Mouse (Mus musculus) hindbrain, embryonic 10.5 days (tissue): ENCODE results near the gene Has3. TPM values are rescaled to one million over a fixed set of nuclear protein-coding genes. Genes with fewer than 3 reads are reported as not detected.
A peak's percentile ranks its signal among the peaks of the same experiment; 100 is the strongest.

Experiments
- DNase-seq: peaks from one replicate; pipeline ENCODE4 v3.0.0-alpha.2; 2017; ENCODE audit warnings: low spot score
- H3K27ac ChIP-seq: fragments of 300-500 bp; sonication (generic); 2 replicates; pipeline ENCODE4 v1.5.1; 2016; ENCODE audit warnings: mild to moderate bottlenecking, moderate library complexity
- H3K27me3 ChIP-seq: fragments of 300-500 bp; sonication (generic); 2 replicates; pipeline ENCODE4 v1.6.1; 2016; ENCODE audit warnings: mild to moderate bottlenecking; ENCODE audit not compliant: poor library complexity, insufficient read depth, severe bottlenecking
- H3K36me3 ChIP-seq: fragments of 300-500 bp; sonication (generic); 2 replicates; pipeline ENCODE4 v1.6.1; 2016; ENCODE audit warnings: mild to moderate bottlenecking, moderate library complexity
- H3K4me1 ChIP-seq: fragments of 300-500 bp; sonication (generic); replicated peaks from 2 replicates; pipeline ENCODE4 v1.6.1; 2016; ENCODE audit warnings: mild to moderate bottlenecking
- H3K4me3 ChIP-seq: fragments of 300-500 bp; sonication (generic); 2 replicates; pipeline ENCODE4 v1.5.1; 2016; ENCODE audit warnings: mild to moderate bottlenecking, moderate library complexity
- H3K9me3 ChIP-seq: fragments of 300-500 bp; sonication (generic); 2 replicates; pipeline ENCODE4 v1.6.1; 2016; ENCODE audit warnings: mild to moderate bottlenecking, moderate library complexity
- WGBS: fragments of 180-500 bp; shearing (Covaris S2); methylation state at CpG from one replicate; pipeline ENCODE4 v1.1.7; 2016; 5-methylcytosine and 5-hydroxymethylcytosine counted together
- polyA plus RNA-seq: library from polyadenylated mRNA; unstranded; fragments of >200 nt; fragmentation: Nextera tagmentation; extraction: Ambion mirVana; gene quantifications from 2 replicates; pipeline ENCODE4 v1.2.1, GENCODE M21; 2016

Has3 gene
- 0.04 and 0.13 TPM in 2 replicates for polyA plus RNA-seq

DNA sequence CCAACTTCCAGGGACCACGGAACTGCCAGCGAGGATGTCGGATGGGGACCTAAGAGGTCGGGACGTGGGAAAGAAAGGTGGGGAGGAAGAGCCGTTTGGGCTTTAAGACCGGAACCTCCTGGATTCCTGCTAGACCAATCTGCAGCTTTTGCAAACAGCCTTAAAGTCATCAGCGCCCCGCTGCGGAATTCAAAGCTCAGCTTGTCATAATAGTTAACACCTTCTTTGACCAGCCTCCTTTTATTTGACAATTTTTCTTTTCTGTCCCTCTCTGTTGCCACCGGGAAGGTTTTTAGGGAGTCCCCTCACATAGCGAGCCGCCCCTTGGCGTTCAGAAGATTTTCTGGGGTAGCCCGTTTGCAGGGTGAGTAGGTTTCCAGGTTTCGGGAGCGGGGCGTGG lies at the start of gene Has3:
Gene Has3 (plus strand): TSS at position 192 of the 400 bp plus-strand sequence.
- H3K36me3 ChIP-seq, result peaks cover 14% of the 10 kb centered on the region
- WGBS, result 2% methylated on average over 18 of the region's 18 CpGs
- H3K27me3 ChIP-seq, result peaks cover 76% of the 10 kb centered on the region
- peaks cover 39% of the 10 kb centered on the region for H3K4me1 ChIP-seq
- peak; percentile 32 for DNase-seq
- H3K9me3 ChIP-seq, result no peaks in the 10 kb centered on the region
- peak within 1 kb of the TSS; percentile 79 for H3K27ac ChIP-seq
- peak within 1 kb of the TSS; percentile 65 for H3K4me3 ChIP-seq

DNA sequence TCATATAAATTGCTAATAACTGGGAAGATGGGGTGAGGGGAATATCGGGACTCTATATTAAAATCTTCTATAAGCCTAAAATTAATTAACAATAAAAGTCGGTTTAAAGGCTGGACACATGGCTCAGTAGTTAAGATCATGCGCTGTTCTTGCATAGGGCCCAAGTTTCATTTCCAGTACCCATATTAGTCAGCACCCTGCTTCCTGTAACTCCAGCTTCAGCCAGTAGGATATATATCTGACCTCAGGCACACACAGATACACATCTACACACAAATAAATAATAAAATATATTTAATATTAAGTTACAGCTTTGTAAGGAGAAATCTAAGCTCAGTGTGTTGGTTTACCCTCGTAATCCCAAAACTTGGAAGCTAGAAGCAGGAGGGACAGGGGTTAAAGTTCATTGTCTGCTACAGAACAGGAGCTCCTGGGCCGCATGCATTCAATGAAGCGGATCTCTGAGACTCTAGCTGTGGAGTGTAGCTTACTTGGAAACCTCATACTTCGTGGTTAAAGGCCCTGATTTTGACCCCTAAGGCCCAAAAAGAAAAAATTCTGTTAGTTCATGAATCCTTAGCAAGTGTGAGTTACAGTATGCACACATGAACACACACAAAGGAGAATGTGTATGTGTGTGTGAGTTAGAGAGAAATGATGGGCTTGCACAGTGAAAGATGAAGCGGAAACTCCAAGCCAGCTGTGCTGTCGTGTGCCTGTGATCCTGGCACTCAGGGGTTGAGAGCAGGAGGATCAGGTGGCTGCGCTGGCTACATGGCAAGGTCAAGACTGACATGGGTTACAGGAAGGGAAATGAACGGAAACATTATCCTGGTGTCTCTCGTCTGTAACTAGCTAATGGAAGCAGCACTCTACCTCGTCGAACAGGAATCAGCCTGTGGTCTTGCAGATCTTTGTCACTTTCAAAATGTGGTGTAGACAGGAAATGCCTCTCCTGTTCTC lies 49.2 kb upstream of the Has3 start:
- WGBS, result 84% methylated on average over 14 of the region's 14 CpGs
- Histone ChIP-seq H3K27ac (no peak overlapping the region), H3K9me3 (no peaks in the 10 kb centered on the region), H3K4me3 (no peak overlapping the region), H3K36me3 (peaks cover 24% of the 10 kb centered on the region; the same call in 1 of the 2 replicates), H3K27me3 (no peaks in the 10 kb centered on the region), H3K4me1 (peaks cover 17% of the 10 kb centered on the region; the same call in 1 of the 2 replicates)
- no peak for DNase-seq

DNA sequence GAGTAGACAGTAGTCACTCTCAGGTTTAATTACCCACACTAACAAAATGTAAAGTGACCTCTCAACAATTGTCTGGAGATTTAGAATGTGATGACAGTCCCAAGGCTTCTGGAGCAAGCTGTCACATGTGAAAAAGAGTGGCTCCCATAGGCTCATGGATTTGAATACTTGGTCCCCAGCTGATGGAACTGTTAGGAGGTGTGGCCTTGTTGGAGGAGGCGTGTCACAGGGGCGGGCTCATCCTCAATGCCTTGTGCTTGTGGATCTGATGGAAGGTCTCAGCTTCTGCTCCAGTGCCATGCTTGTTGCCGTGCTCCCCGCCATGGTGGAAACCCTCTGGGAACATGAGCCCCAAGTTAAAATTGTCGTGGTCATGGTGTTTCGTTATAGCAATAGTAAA lies 41.1 kb upstream of the Has3 start:
- no peak for DNase-seq
- Histone ChIP-seq H3K4me3 (no peak overlapping the region), H3K36me3 (0 out of 2 replicates have a peak, but pooled peaks cover 10% of the 10 kb centered on the region), H3K9me3 (no peaks in the 10 kb centered on the region), H3K27me3 (no peaks in the 10 kb centered on the region), H3K27ac (no peak overlapping the region), H3K4me1 (no peaks in the 10 kb centered on the region)
- 88% methylated on average over 6 of the region's 6 CpGs for WGBS

DNA sequence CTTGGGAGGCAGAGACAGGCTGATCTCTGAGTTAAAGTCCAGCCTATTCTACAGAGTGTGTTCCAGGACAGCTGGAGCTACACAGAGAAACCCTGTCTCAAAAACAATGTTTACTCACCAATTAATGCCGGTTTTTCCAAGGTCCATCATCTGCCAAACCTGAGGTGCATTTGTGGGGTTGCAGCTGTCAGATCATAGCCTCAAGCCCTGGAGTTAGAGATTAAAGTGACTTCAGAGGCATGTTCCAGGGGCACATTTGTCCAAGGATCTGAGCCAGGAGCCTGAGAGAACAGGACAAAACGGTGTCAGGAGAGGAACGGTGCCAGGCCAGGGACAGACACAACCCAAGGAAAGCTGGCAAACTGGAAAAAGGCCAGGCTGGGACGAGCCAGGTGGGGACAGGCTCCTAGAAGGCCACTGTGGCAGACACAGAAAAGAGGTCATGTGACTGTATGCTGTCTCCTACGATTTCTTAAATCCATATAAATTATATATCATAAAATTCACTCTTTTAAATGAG lies 40.5 kb upstream of the Has3 start:
- no peak overlapping the region for H3K27ac ChIP-seq
- no peak overlapping the region for H3K4me3 ChIP-seq
- no peaks in the 10 kb centered on the region for H3K9me3 ChIP-seq
- DNase-seq, result no peak
- H3K4me1 ChIP-seq, result no peaks in the 10 kb centered on the region
- H3K36me3 ChIP-seq, result 0 out of 2 replicates have a peak, but pooled peaks cover 10% of the 10 kb centered on the region
- WGBS, result 91% methylated on average over 5 of the region's 5 CpGs
- no peaks in the 10 kb centered on the region for H3K27me3 ChIP-seq

DNA sequence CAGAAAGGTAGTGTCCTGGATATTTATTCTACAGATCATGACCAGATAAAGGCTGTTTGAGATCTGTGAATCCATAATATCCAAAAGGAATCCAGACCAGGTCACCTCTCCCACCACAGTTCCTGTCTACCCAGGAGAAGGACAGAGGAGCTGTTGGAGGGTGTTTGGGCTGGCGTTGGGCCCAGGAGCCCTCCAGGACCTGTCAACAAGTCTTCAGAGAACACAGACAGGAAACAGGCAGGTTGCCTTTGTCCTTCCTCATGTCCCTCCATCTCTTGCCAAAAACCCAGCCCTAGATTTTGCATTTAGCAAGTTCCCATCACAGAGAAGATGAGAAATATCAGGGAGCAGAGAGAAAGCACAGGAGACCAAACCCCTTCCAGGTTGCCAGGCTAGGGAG lies 35.1 kb upstream of the Has3 start:
- Histone ChIP-seq H3K27ac (no peak overlapping the region), H3K36me3 (0 out of 2 replicates have a peak, but pooled peaks cover 5% of the 10 kb centered on the region), H3K4me3 (no peak overlapping the region), H3K9me3 (no peaks in the 10 kb centered on the region), H3K4me1 (peaks cover 10% of the 10 kb centered on the region), H3K27me3 (no peaks in the 10 kb centered on the region)
- DNase-seq, result no peak
- WGBS, result 79% methylated on average over 1 of the region's 1 CpGs

DNA sequence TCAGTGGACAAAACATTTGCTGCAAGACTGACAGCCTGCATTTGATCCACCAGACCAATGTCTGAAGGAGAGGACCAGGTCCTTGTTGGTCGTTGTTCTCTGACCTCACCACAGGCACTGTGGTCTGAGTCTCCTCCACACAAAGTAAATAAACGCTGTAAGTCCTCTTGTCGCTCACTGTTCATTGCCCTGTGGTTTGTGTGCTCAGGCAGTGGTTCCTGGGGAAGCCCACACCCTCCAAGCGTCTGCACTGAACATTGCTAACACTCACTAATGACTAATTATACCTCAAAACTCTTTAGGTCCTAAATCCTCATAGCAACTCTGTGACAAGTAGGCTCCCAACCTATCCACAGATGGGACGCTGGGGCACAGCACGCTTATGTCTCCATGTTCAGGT lies 33.5 kb upstream of the Has3 start:
- Histone ChIP-seq H3K27ac (no peak overlapping the region), H3K9me3 (no peaks in the 10 kb centered on the region), H3K36me3 (0 out of 2 replicates have a peak, but pooled peaks cover 5% of the 10 kb centered on the region), H3K27me3 (no peaks in the 10 kb centered on the region), H3K4me3 (no peak overlapping the region), H3K4me1 (peaks cover 14% of the 10 kb centered on the region)
- no peak for DNase-seq
- 83% methylated on average over 6 of the region's 6 CpGs for WGBS

DNA sequence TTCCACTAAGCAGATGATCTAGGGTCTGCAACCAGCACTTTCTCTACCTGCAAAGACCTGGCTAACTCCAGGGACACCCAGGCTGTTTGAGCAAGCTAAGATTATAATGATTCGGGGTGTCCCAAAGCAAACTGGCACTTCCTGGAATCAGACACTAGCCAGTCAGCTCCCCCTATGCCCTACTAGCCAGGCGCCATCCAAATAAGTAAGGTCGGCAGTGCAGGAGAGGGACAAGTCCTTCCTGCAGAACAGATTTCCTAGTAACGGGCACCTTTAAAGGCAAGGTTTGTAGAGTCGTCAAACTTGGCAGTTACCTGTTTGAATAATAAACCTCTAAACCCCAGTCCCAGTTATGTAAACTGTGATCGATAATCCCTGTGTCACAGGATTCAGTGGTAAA lies 31.2 kb upstream of the Has3 start:
- Histone ChIP-seq H3K36me3 (peaks cover 6% of the 10 kb centered on the region; the same call in 1 of the 2 replicates), H3K9me3 (no peaks in the 10 kb centered on the region), H3K4me3 (no peak overlapping the region), H3K27me3 (no peaks in the 10 kb centered on the region), H3K27ac (no peak overlapping the region), H3K4me1 (peaks cover 14% of the 10 kb centered on the region)
- no peak for DNase-seq
- 83% methylated on average over 6 of the region's 6 CpGs for WGBS

DNA sequence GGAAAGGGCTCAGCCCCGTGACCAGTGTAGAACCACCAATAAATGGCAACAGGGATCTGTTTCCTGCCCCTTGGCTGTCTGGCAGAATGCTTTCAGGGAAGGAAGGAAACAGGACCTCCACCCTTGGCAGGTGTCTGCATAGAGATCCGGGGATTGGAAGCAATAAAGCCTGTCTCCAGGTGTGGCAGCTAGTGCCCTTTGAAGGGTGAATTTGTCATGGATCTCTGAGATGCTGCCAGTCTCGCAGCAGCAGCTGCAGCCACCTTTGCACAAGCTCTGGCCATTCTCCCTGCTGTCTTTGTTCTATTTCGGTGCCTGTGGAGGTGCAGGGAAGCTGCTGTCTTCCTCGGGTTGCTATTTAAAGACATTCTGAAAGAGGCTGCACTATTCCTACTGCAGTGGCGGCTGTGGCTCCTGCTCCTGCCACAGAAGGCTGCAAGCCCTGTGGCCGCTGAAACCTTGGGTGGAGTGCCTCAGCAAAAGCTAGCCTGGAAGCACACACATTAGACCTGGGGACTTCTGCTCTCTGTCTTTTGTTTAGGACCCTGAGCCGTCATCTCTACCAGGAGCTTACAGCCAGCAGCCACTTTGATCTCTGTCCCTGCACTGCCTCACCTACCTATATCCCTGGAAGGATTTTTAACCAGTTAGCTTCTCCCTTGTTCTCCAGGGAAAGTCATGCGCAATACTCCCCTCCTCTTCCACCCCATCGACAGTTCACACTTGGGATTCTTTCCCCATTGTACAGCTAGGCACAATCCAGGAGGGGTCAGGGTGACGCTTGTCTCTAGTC lies 30.6 kb upstream of the Has3 start:
- no peaks in the 10 kb centered on the region for H3K27me3 ChIP-seq
- WGBS, result 46% methylated on average over 11 of the region's 11 CpGs
- H3K9me3 ChIP-seq, result no peaks in the 10 kb centered on the region
- H3K27ac ChIP-seq, result peak overlapping the region; percentile 67; the same call in 1 of the 2 replicates
- peaks cover 8% of the 10 kb centered on the region; the same call in 1 of the 2 replicates for H3K36me3 ChIP-seq
- peaks cover 14% of the 10 kb centered on the region for H3K4me1 ChIP-seq
- DNase-seq, result no peak
- no peak overlapping the region for H3K4me3 ChIP-seq

DNA sequence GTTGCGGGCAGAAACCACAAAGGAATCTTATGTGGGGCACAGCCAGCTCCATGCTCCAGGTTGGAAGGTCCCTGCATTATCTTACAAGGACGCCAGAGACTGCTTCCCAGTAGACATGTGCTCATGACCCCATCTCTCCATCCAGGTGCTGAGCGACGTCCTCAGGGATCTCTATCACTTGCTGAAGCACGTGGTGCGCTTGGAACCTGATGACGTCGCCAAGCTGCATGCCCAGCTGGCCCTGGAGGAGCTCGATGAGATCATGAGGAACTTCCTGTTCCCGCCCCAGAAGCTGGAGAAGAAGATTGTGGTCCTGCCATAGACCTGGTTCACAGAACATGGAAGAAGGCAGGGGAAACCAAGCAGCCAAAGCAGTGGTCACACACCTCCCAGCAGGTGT lies 20.0 kb upstream of the Has3 start:
- no peak for DNase-seq
- no peak overlapping the region for H3K4me3 ChIP-seq
- peaks cover 14% of the 10 kb centered on the region; the same call in 1 of the 2 replicates for H3K36me3 ChIP-seq
- no peaks in the 10 kb centered on the region for H3K9me3 ChIP-seq
- no peak overlapping the region for H3K27ac ChIP-seq
- peaks cover 10% of the 10 kb centered on the region for H3K4me1 ChIP-seq
- no peaks in the 10 kb centered on the region for H3K27me3 ChIP-seq
- whole genome bisulfite sequencing, result 89% methylated on average over 10 of the region's 10 CpGs

DNA sequence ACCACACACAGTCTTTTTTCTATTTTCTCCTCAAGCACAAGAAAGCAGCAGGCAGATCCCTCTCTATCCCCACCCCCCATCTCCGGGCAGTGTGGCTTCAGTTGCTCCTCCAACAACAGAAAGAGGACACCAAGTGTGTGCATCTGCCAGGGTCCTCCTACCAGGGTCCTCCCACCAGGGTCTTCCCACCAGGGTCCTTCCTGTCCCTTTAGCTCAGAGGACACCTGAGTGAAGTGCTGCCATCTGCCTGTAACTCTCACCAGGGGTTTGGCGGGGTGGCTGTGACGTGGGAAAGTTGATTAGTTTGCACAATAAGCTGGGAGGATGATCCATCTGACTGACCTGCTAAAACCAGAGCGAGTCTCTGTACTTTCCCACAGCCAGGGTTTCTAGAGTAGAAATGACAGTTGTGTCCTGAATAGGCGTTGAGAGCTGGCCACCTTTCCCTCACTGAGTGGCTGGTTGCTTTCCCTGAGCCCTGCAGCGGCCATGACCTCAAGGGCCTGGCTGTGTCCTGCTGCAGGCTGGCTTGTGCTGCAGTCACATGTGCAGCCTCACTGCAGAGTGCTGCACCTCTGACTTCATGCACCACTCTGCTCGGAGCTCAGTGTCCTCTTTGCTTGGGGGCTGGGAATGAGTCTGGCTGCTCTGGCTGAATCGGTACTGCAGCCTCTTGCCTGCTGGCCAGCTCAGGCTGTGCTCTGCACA lies 15.4 kb upstream of the Has3 start:
- no peaks in the 10 kb centered on the region for H3K9me3 ChIP-seq
- peaks cover 14% of the 10 kb centered on the region; the same call in 1 of the 2 replicates for H3K36me3 ChIP-seq
- no peak for DNase-seq
- no peaks in the 10 kb centered on the region for H3K27me3 ChIP-seq
- H3K4me3 ChIP-seq, result no peak overlapping the region
- H3K27ac ChIP-seq, result peak overlapping the region; percentile 40; the same call in 1 of the 2 replicates
- peaks cover 11% of the 10 kb centered on the region for H3K4me1 ChIP-seq
- 45% methylated on average over 8 of the region's 8 CpGs for whole genome bisulfite sequencing

DNA sequence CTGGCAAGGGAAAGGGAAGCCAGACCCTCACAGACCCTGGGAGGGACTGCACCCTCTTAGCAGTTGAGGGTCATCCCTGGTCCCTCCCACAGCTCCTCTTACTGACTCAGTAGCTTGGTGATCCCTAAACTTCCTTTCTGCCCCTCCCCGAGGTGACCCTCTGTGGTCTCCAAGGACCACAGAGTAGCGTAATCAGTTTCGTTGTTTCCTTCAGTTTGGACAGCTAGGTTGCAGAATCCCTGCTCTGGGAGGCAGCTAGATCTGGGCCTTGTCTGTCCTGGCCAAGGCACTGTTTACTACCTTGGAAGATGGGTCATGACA lies 14.8 kb upstream of the Has3 start:
- H3K27me3 ChIP-seq, result no peaks in the 10 kb centered on the region
- H3K4me3 ChIP-seq, result no peak overlapping the region
- peaks cover 13% of the 10 kb centered on the region; the same call in 1 of the 2 replicates for H3K36me3 ChIP-seq
- peaks cover 11% of the 10 kb centered on the region for H3K4me1 ChIP-seq
- peak overlapping the region; percentile 40; the same call in 1 of the 2 replicates for H3K27ac ChIP-seq
- WGBS, result 74% methylated on average over 3 of the region's 3 CpGs
- no peak for DNase-seq
- H3K9me3 ChIP-seq, result no peaks in the 10 kb centered on the region

DNA sequence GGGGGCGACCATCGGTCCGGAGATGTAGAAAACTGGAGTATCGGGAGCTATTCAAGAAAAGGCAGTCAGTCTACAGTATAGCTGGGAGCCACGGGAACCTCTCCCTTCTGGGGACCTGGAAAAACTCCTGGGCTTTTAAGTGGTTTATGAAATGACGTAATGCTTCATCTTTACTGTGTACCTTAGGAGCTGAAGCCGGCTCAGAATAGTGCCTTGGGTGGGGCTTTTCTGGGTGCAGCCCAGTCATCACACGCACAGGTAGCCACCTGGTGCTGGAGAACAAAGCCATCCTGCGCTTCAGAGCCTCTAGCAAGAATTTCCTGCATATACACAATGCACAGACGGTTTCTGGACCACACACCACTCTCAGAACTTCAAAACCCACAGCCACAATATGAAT lies 7.2 kb upstream of the Has3 start:
- WGBS, result 89% methylated on average over 10 of the region's 10 CpGs
- Histone ChIP-seq H3K4me3 (no peak overlapping the region), H3K27ac (no peak overlapping the region), H3K4me1 (no peaks in the 10 kb centered on the region), H3K9me3 (no peaks in the 10 kb centered on the region), H3K27me3 (peaks cover 9% of the 10 kb centered on the region), H3K36me3 (no peaks in the 10 kb centered on the region)
- no peak for DNase-seq
